In the genomic region with DNA sequence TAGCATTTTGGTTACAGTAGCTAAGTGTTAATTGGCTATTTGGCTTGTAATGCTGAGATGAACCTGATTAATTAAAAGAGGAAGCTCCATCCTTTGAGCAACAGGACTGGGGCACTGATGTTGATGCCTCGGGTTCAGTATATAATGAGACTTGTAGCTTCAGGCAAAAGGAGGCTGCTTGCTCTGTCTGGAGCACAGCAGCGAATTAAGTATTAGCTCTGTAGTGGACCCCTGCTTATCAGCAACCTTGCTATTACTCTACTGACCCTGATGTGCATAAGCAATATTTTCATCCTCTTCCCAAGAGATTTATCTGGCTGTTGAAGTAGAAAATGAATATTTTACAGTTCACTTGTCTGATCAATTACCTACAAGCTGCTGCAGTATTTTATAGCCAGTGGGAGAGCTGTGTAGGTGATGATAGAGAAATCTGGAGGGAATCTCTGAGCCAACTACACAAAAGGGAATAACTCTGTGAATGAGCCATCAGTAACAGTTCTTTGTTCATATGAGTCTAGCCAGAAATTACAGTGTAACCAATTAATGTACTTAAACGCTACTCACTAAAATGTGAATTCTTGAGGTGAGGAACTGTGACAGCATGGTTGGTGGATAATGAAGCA, we compare ENCODE assay signal across 14 mouse cellular contexts.
DNase-seq lines count a peak whose midpoint lies in the region; ATAC-seq lines count a peak whose summit lies in the region.
"Had no signal": no experiment of that assay in that cellular context is flagged by ENCODE, and none has a peak within 500 bp of the region (broad histone marks: within the 10 kb centered on the region; RNA-seq: fewer than 3 reads in every experiment).

No protein-coding gene starts in this region.

- intact Hi-C loops in left cerebral cortex, postnatal 4 days (cut with DNase I) = no loop called here

- no peaks in the 10 kb centered on the region for H3K9me3 ChIP-seq in hindbrain, embryonic 12.5 days (replicated peaks)
- H3K9me3 ChIP-seq in midbrain, embryonic 15.5 days = no peaks in the 10 kb centered on the region
- no peaks in the 10 kb centered on the region for H3K9me3 ChIP-seq in liver, embryonic 11.5 days (ENCODE audit: control insufficient read depth, low read length)
- H3K9me3 ChIP-seq: limb, embryonic 15.5 days had no signal

- H3K4me1 ChIP-seq in hindbrain, embryonic 12.5 days = no peaks in the 10 kb centered on the region
- peaks cover 6% of the 10 kb centered on the region; the same call in 1 of the 2 replicates for H3K4me1 ChIP-seq in midbrain, embryonic 15.5 days
- H3K4me1 ChIP-seq in liver, embryonic 11.5 days (replicated peaks; ENCODE audit: control insufficient read depth, insufficient read depth, low read length) = no peaks in the 10 kb centered on the region
- H3K4me1 ChIP-seq: limb, embryonic 15.5 days had no signal

- ATAC-seq in hindbrain, embryonic 12.5 days (ENCODE audit: low FRiP score) = peak; percentile 96
- ATAC-seq in midbrain, embryonic 15.5 days (replicated peaks) = peak; percentile 95
- no peak for ATAC-seq in liver, embryonic 11.5 days (replicated peaks; ENCODE audit: low FRiP score)

- 59% methylated on average over 3 of the region's 3 CpGs for WGBS in hindbrain, embryonic 12.5 days
- WGBS in midbrain, embryonic 15.5 days = 38% methylated on average over 3 of the region's 3 CpGs
- 72% methylated on average over 3 of the region's 3 CpGs for WGBS in liver, embryonic 11.5 days

- H3K9ac ChIP-seq in hindbrain, embryonic 12.5 days = no peak overlapping the region
- H3K9ac ChIP-seq in midbrain, embryonic 15.5 days = no peak overlapping the region
- no peak overlapping the region for H3K9ac ChIP-seq in liver, embryonic 11.5 days (ENCODE audit: low read depth, low read length)
- H3K9ac ChIP-seq: limb, embryonic 15.5 days; lung, embryonic 14.5 days had no signal

- DNase-seq in left cerebral cortex, postnatal 4 days = peak; percentile 5
- DNase-seq in left cerebral cortex, adult 11 months (ENCODE audit: low spot score) = no peak
- DNase-seq in liver, embryonic 11.5 days (ENCODE audit: low spot score) = no peak
- DNase-seq in right cerebral cortex, postnatal 10 days (ENCODE audit: low spot score in 2 of 2) = no peak
- no peak for DNase-seq in adrenal gland, postnatal 4 days (ENCODE audit: low spot score in 2 of 2)
- DNase-seq: cerebellum, adult 18-20 months; gastrocnemius, postnatal 25 days; heart, postnatal 10 days; lung, embryonic 14.5 days; thymus, postnatal 25 days had no signal

- no peaks in the 10 kb centered on the region for H3K27me3 ChIP-seq in hindbrain, embryonic 12.5 days
- H3K27me3 ChIP-seq in midbrain, embryonic 15.5 days (replicated peaks) = no peaks in the 10 kb centered on the region
- H3K27me3 ChIP-seq in liver, embryonic 11.5 days (replicated peaks; ENCODE audit: control insufficient read depth, insufficient read depth, low read length) = no peaks in the 10 kb centered on the region
- H3K27me3 ChIP-seq: limb, embryonic 15.5 days had no signal

- H3K4me2 ChIP-seq in hindbrain, embryonic 12.5 days (replicated peaks) = no peak overlapping the region
- H3K4me2 ChIP-seq in midbrain, embryonic 15.5 days = no peak overlapping the region
- H3K4me2 ChIP-seq in liver, embryonic 11.5 days = no peak overlapping the region
- H3K4me2 ChIP-seq: limb, embryonic 15.5 days; lung, embryonic 14.5 days had no signal

- peak overlapping the region; percentile 55; the same call in 1 of the 2 replicates for H3K27ac ChIP-seq in hindbrain, embryonic 12.5 days
- peak overlapping the region; percentile 45; the same call in 1 of the 2 replicates for H3K27ac ChIP-seq in midbrain, embryonic 15.5 days
- H3K27ac ChIP-seq in liver, embryonic 11.5 days (ENCODE audit: low read depth, low read length) = no peak overlapping the region
- H3K27ac ChIP-seq: limb, embryonic 15.5 days had no signal

- H3K36me3 ChIP-seq in hindbrain, embryonic 12.5 days = no peaks in the 10 kb centered on the region
- no peaks in the 10 kb centered on the region for H3K36me3 ChIP-seq in midbrain, embryonic 15.5 days (replicated peaks)
- H3K36me3 ChIP-seq in liver, embryonic 11.5 days (ENCODE audit: control insufficient read depth, insufficient read depth, low read length) = no peaks in the 10 kb centered on the region
- H3K36me3 ChIP-seq: limb, embryonic 15.5 days had no signal

- no peak overlapping the region for H3K4me3 ChIP-seq in hindbrain, embryonic 12.5 days
- no peak overlapping the region for H3K4me3 ChIP-seq in midbrain, embryonic 15.5 days
- no peak overlapping the region for H3K4me3 ChIP-seq in liver, embryonic 11.5 days (ENCODE audit: low read depth, low read length)
- H3K4me3 ChIP-seq: limb, embryonic 15.5 days; myocyte had no signal
